Mouse (Mus musculus) cerebellum, adult 18-20 months (tissue): ENCODE measurements at regions not wholly inside any gene's neighbourhood (a gene's known extent, or its start where the extent isn't known, plus 50 kb on each side); places are given as distances from the start of the nearest gene placed in this dataset.

Source experiments
- DNase-seq, 2 experiments: peaks; one replicate each; pipeline ENCODE4 v3.0.0; 2021

GRCm38 (mm10) chr9:71355721-71356120 is 130.0 kb downstream of the Polr2m start:
- DNase-seq: no peak
